Mouse (Mus musculus) myocyte (in vitro differentiated cells): Measurements from ENCODE around the gene Iglon5. TPM values are rescaled to one million over a fixed set of nuclear protein-coding genes. Genes with fewer than 3 reads are reported as not detected.

Source experiments
- H3K27me3 ChIP-seq: one replicate; pipeline ENCODE4 v1.6.1; 2011; ENCODE audit not compliant: control insufficient read depth, insufficient read depth, insufficient read length
- H3K36me3 ChIP-seq: one replicate; pipeline ENCODE4 v1.6.1; 2011; ENCODE audit not compliant: control insufficient read depth, insufficient read depth
- H3K4me2 ChIP-seq: one replicate; pipeline ENCODE4 v1.6.1; 2011; ENCODE audit warnings: low read depth, control low read depth
- H3K4me3 ChIP-seq: one replicate; pipeline ENCODE4 v1.5.1; 2011; ENCODE audit warnings: mild to moderate bottlenecking, control low read depth, moderate library complexity
- H3K79me2 ChIP-seq: one replicate; pipeline ENCODE4 v1.6.1; 2011; ENCODE audit not compliant: control insufficient read depth, insufficient read depth
- H3ac ChIP-seq: one replicate; pipeline ENCODE4 v1.6.1; 2011; ENCODE audit not compliant: control insufficient read depth, insufficient read length
- CEBPB ChIP-seq: IDR thresholded peaks from 2 replicates; pipeline ENCODE4 v1.6.1; 2011; ENCODE audit warnings: mild to moderate bottlenecking, moderate library complexity; ENCODE audit not compliant: poor library complexity, insufficient read depth, severe bottlenecking
- E2F4 ChIP-seq: IDR thresholded peaks from one replicate; pipeline ENCODE4 v1.6.1; 2011; ENCODE audit warnings: mild to moderate bottlenecking, control low read depth, moderate library complexity; ENCODE audit not compliant: insufficient read depth
- MAX ChIP-seq: IDR thresholded peaks from one replicate; pipeline ENCODE4 v1.6.1; 2011; ENCODE audit warnings: low read depth, mild to moderate bottlenecking, control low read depth
- MYOD1 ChIP-seq, 3 experiments: IDR thresholded peaks; one replicate each; pipeline ENCODE4 v1.6.1; 2011; ENCODE audit warnings: control low read depth in 2 of 3, low read depth in 2 of 3, mild to moderate bottlenecking in 2 of 3, moderate library complexity in 1 of 3; ENCODE audit not compliant: insufficient read length in 2 of 3, control insufficient read depth in 1 of 3
- MYOG ChIP-seq, 3 experiments: IDR thresholded peaks; one replicate each; pipeline ENCODE4 v1.6.1; 2011; ENCODE audit warnings: control low read depth in 2 of 3, low read depth in 2 of 3, mild to moderate bottlenecking in 2 of 3; ENCODE audit not compliant: insufficient read length in 2 of 3, control insufficient read depth in 1 of 3, insufficient read depth in 1 of 3
- POLR2A ChIP-seq: IDR thresholded peaks from one replicate; pipeline ENCODE4 v1.6.1; 2011; ENCODE audit warnings: low read depth, mild to moderate bottlenecking, control low read depth, moderate library complexity; ENCODE audit not compliant: insufficient read length
- POLR2AphosphoS2 ChIP-seq: IDR thresholded peaks from one replicate; pipeline ENCODE4 v1.6.1; 2011; ENCODE audit warnings: low read depth, control low read depth; ENCODE audit not compliant: insufficient read length
- REST ChIP-seq: IDR thresholded peaks from one replicate; pipeline ENCODE4 v1.6.1; 2011; ENCODE audit warnings: mild to moderate bottlenecking, control low read depth, moderate library complexity; ENCODE audit not compliant: insufficient read depth, insufficient read length
- SRF ChIP-seq: IDR thresholded peaks from one replicate; pipeline ENCODE4 v1.6.1; 2011; ENCODE audit warnings: low read depth; ENCODE audit not compliant: control insufficient read depth, insufficient read length
- TCF12 ChIP-seq: IDR thresholded peaks from one replicate; pipeline ENCODE4 v1.6.1; 2011; ENCODE audit warnings: mild to moderate bottlenecking, control low read depth; ENCODE audit not compliant: poor library complexity, insufficient read depth, severe bottlenecking
- TCF3 ChIP-seq: IDR thresholded peaks from one replicate; pipeline ENCODE4 v1.6.1; 2011; ENCODE audit warnings: low read depth, control low read depth; ENCODE audit not compliant: insufficient read length
- USF1 ChIP-seq: IDR thresholded peaks from one replicate; pipeline ENCODE4 v1.6.1; 2011; ENCODE audit warnings: low read depth, mild to moderate bottlenecking, control low read depth, moderate library complexity
- polyA plus RNA-seq: library from polyadenylated mRNA; unstranded; fragments of >200 nt; fragmentation: generic; extraction: Trizol; gene quantifications from one replicate; pipeline ENCODE4 v1.2.1, GENCODE M21; 2012; ENCODE audit warnings: missing spikeins

Iglon5 gene
- polyA plus RNA-seq, 1 experiment, result 4.9 TPM

GRCm38 (mm10) chr7:43423991-43424625, 65.8 kb downstream of the Iglon5 start:
- H3K4me3 ChIP-seq, result no peak overlapping the region
- H3K79me2 ChIP-seq, result no peaks in the 10 kb centered on the region
- H3ac ChIP-seq, result no peak overlapping the region
- no peak for TF ChIP-seq SRF
- TF ChIP-seq TCF12, result no peak
- no peak for TF ChIP-seq POLR2AphosphoS2
- no peak for TF ChIP-seq TCF3
- TF ChIP-seq MAX, result no peak
- no peak for TF ChIP-seq E2F4
- no peak for TF ChIP-seq POLR2A
- no peaks in the 10 kb centered on the region for H3K27me3 ChIP-seq
- H3K36me3 ChIP-seq, result no peaks in the 10 kb centered on the region
- no peak overlapping the region for H3K4me2 ChIP-seq

DNA sequence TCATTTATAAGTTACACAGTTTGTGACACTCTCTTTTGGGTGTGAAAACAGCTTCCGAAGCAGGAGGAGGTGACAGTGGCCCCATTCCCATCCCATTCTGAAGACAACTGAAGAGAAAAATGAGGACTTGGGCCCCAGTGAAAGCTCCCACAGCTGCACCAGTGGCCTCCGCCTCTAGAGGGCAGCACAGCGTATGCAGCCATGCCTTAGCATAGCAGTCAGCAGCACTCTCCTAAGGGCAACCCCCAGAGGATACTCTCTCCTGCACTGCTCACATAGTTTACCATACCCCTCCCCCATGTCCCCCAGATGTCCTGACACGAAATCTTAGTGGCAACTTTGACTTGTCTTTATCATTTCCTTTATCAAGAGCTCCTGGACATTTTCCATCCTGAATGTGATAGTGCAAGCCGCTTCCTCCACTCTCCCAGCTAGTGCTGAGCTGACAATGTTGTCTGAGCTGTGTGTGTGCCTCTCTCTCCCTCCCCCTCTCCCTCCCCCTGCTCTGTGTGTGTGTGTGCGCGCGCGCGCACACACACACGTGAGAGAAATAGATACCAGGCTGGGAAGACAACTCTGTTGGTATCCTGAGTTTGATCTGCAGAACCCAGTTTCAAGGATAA, 66.8 kb downstream of the Iglon5 start:
- Histone ChIP-seq H3K79me2 (no peaks in the 10 kb centered on the region), H3K4me2 (no peak overlapping the region), H3K36me3 (no peaks in the 10 kb centered on the region), H3K4me3 (no peak overlapping the region), H3ac (no peak overlapping the region), H3K27me3 (no peaks in the 10 kb centered on the region)
- TF ChIP-seq TCF12 (no peak), MYOD1 (IDR thresholded peaks at IDR 0.05; ENCODE audit: control insufficient read depth in 1 of 3, insufficient read length in 2 of 3, low read depth in 2 of 3) (no peak), MYOG (IDR thresholded peaks at IDR 0.05; ENCODE audit: control insufficient read depth in 1 of 3, insufficient read depth in 1 of 3, insufficient read length in 2 of 3, low read depth in 2 of 3) (no peak), TCF3 (no peak), SRF (no peak), USF1 (no peak), MAX (no peak), POLR2AphosphoS2 (no peak), E2F4 (no peak), POLR2A (no peak), REST (no peak), CEBPB (no peak)

Other genes with a start within 250 kb of the Iglon5 start
- gene Zfp715, start 176.8 kb downstream of the Iglon5 start, polyA plus RNA-seq, result 2.7 TPM
- not detected for gene Siglecf, start 138.7 kb downstream of the Iglon5 start, polyA plus RNA-seq
- 1.0 TPM for gene Siglecg, start 81.9 kb downstream of the Iglon5 start, polyA plus RNA-seq
- gene Lim2, start 62.4 kb downstream of the Iglon5 start, polyA plus RNA-seq, result not detected
- not detected for gene Nkg7, start 53.0 kb downstream of the Iglon5 start, polyA plus RNA-seq
- gene Cldnd2, start 49.3 kb downstream of the Iglon5 start, polyA plus RNA-seq, result not detected
- gene Etfb, start 46.0 kb downstream of the Iglon5 start, polyA plus RNA-seq, result 244 TPM
- 0.12 TPM for gene Gm45233, start 45.9 kb downstream of the Iglon5 start, polyA plus RNA-seq
- 0.73 TPM for gene Vsig10l, start 26.9 kb downstream of the Iglon5 start, polyA plus RNA-seq
- gene 4931406B18Rik, start 15.9 kb upstream of the Iglon5 start, polyA plus RNA-seq, result not detected
- 0.02 TPM for gene Cd33, start 54.4 kb upstream of the Iglon5 start, polyA plus RNA-seq
- gene Zfp658, start 72.2 kb upstream of the Iglon5 start, polyA plus RNA-seq, result 0.72 TPM
- 2.8 TPM for gene Zfp719, start 89.5 kb upstream of the Iglon5 start, polyA plus RNA-seq
- not detected for gene Zfp819, start 117.1 kb upstream of the Iglon5 start, polyA plus RNA-seq
- gene Ceacam18, start 144.6 kb upstream of the Iglon5 start, polyA plus RNA-seq, result not detected
- not detected for gene Siglece, start 170.1 kb upstream of the Iglon5 start, polyA plus RNA-seq
- gene Ctu1, start 181.9 kb upstream of the Iglon5 start, polyA plus RNA-seq, result 9.9 TPM
- not detected for gene Klk14, start 200.3 kb upstream of the Iglon5 start, polyA plus RNA-seq
- not detected for gene Klk13, start 222.5 kb upstream of the Iglon5 start, polyA plus RNA-seq